Mouse (Mus musculus): ENCODE results near the gene Adgrg2.

GRCm38 (mm10) chrX:160413881-160414395 is 23.4 kb downstream of the Adgrg2 start:
- TF ChIP-seq POLR2A (IDR thresholded peaks at IDR 0.05; ENCODE audit: borderline replicate concordance, control insufficient read depth, low read depth, low read length), result no peak
- TF ChIP-seq CTCF (IDR thresholded peaks at IDR 0.05; ENCODE audit: control insufficient read depth, insufficient read depth, low read length), result no peak

All from bone marrow, adult 2 months (tissue).